Mouse (Mus musculus) thymus, adult 2 months (tissue): Measurements from ENCODE around the gene Setd3.

ENCODE experiments used
- CTCF ChIP-seq: fragments of 200-500 bp; IDR thresholded peaks from 2 replicates; pipeline ENCODE4 v1.5.1; 2012; ENCODE audit warnings: mild to moderate bottlenecking, control low read depth, low read length, moderate library complexity, borderline replicate concordance; ENCODE audit not compliant: control insufficient read depth, poor library complexity, insufficient read depth; ENCODE audit errors: extremely low read depth
- POLR2A ChIP-seq: fragments of 200-500 bp; IDR thresholded peaks from 2 replicates; pipeline ENCODE4 v1.6.1; 2012; ENCODE audit warnings: mild to moderate bottlenecking, low read length, control low read depth, moderate library complexity; ENCODE audit not compliant: control insufficient read depth, poor library complexity, insufficient read depth; ENCODE audit errors: extremely low read depth

DNA sequence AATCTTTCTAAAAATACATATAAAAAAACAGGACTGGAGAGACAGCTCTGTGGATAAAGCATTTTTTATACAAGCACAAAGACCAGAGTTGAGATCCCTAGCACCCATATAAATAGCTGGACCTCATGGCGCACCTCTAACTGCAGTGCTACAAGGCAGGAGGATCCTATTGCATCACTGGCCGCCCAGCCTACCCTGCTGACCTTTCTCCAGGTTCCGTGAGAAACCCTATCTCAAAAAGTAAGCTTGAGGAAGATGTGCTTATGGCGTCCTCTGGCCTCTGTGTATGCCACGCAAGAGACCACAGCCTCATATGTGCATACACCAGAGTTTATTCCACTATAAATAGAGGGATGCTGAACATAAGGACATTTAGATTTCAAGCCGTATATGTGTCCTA lies 2.6 kb upstream of the Setd3 start:
- no peak for TF ChIP-seq CTCF
- TF ChIP-seq POLR2A: no peak
